Mouse (Mus musculus): Measurements from ENCODE around the gene Cnnm1.

DNA sequence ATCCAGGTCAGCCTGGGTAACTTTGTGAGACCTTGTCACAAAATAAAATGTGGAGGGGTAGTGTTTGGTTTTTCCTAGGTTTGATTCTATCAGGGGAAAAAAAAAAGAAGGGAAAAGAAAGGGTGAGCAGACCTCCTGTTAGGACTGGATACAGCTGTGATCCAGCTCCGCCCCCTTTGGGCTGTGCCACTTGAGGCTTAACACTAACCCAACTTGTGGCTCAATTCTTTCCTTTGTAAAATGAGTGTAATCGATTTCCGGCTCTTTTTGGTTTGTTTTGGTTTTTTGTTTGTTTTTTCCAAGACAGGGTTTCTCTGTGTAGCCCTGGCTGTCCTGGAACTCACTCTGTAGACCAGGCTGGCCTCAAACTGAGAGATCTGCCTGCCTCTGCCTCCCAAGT is 21.9 kb downstream of the Cnnm1 start:
- TF ChIP-seq POLR2A (IDR thresholded peaks at IDR 0.05; ENCODE audit: insufficient read length, low read depth) (no peak), MYOG (IDR thresholded peaks at IDR 0.05; ENCODE audit: control insufficient read depth in 1 of 3, insufficient read depth in 1 of 3, insufficient read length in 2 of 3, low read depth in 2 of 3) (no peak), TCF3 (IDR thresholded peaks at IDR 0.05; ENCODE audit: insufficient read length, low read depth) (no peak), TCF12 (IDR thresholded peaks at IDR 0.05; ENCODE audit: insufficient read depth, poor library complexity, severe bottlenecking) (no peak), MAX (IDR thresholded peaks at IDR 0.05; ENCODE audit: low read depth) (no peak), CEBPB (IDR thresholded peaks at IDR 0.05; ENCODE audit: insufficient read depth, poor library complexity, severe bottlenecking) (no peak)
